ENCODE assay signal across 8 mouse cellular contexts in the genomic region with DNA sequence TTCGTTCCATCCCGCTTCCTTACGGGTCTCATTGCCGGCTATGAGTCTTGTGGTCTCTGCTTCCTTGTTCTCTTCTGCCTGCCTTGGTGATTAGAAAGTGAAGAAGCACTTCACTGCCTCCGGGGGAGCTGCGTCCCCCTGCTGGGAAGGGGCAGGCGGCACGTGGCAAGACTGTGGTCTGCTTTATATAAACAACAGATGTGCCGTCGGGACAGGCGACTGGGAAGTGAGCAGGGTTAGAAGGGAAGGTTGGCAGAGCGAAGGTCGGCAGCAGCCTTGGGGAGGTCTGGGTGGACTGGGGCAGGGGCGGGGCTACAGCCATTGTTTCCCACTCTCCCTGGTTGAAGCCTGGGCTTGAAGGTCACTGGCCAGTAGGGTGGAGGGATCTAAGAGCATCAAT. TPM values are rescaled to one million over a fixed set of nuclear protein-coding genes. Genes with fewer than 3 reads are reported as not detected.
DNase-seq lines count a peak whose midpoint lies in the region; ATAC-seq lines count a peak whose summit lies in the region.

No protein-coding gene starts in this region.

- no peak overlapping the region; the same call in 1 of the 2 replicates for H3K9ac ChIP-seq in limb, embryonic 12.5 days (replicated peaks)

- H3K27me3 ChIP-seq in limb, embryonic 12.5 days = peaks cover 68% of the 10 kb centered on the region

- WGBS in limb, embryonic 12.5 days = 0% methylated on average over 14 of the region's 14 CpGs

- H3K36me3 ChIP-seq in limb, embryonic 12.5 days = peaks cover 11% of the 10 kb centered on the region

- peak; percentile 23 for DNase-seq in adrenal gland, postnatal 10 days
- no peak for DNase-seq in adrenal gland, adult 18-20 months (ENCODE audit: low spot score in 2 of 2)
- peak; percentile 41 for DNase-seq in right cerebral cortex, postnatal 25 days
- DNase-seq in right cerebral cortex, postnatal 4 days = no peak
- DNase-seq in heart, postnatal 4 days = peak; percentile 19
- peak; percentile 69 for DNase-seq in neural tube, embryonic 10.5 days (ENCODE audit: extremely low spot score, low spot score)
- no peak for DNase-seq in urinary bladder, postnatal 10 days (ENCODE audit: low spot score)

- peak overlapping the region; percentile 99 for H3K4me2 ChIP-seq in limb, embryonic 12.5 days

- peaks cover 41% of the 10 kb centered on the region for H3K4me1 ChIP-seq in limb, embryonic 12.5 days (replicated peaks)

- no peak overlapping the region for H3K27ac ChIP-seq in limb, embryonic 12.5 days

- ATAC-seq in limb, embryonic 12.5 days (ENCODE audit: insufficient number of reproducible peaks, insufficient read depth, low FRiP score, low TSS enrichment, low read depth) = no peak

- H3K9me3 ChIP-seq in limb, embryonic 12.5 days = no peaks in the 10 kb centered on the region

- peak overlapping the region; percentile 58 for H3K4me3 ChIP-seq in limb, embryonic 12.5 days (replicated peaks)

RNA-seq across cellular contexts. Expression of a gene that starts 1.6 kb away (rescaled TPM):
- 1 to 10 TPM; 3.1 to 3.5 TPM for total RNA-seq in adrenal gland, postnatal 10 days (2021)
- total RNA-seq in adrenal gland, adult 18-20 months (2021) = 1 to 10 TPM; 2.8 to 3.6 TPM
- under 1 TPM; 0.14 to 0.23 TPM for total RNA-seq in heart, postnatal 4 days (2021)
- polyA plus RNA-seq in limb, embryonic 12.5 days (2016; fragmentation: Nextera tagmentation; extraction: Ambion mirVana) = 1.0 and 1.3 TPM in 2 replicates

RNA-seq across cellular contexts. Expression of a gene that starts 1.6 kb away (rescaled TPM):
- total RNA-seq in adrenal gland, postnatal 10 days (2021) = 1 to 10 TPM; 1.2 to 1.6 TPM
- total RNA-seq in adrenal gland, adult 18-20 months (2021) = 1 to 10 TPM; 1.6 to 2.2 TPM
- under 1 TPM; 0.29 to 0.36 TPM for total RNA-seq in heart, postnatal 4 days (2021)
- 0.87 and 1.9 TPM in 2 replicates for polyA plus RNA-seq in limb, embryonic 12.5 days (2016; fragmentation: Nextera tagmentation; extraction: Ambion mirVana)

RNA-seq across cellular contexts. Expression of a gene that starts 35.7 kb away (rescaled TPM):
- 100 to 1,000 TPM; 153 to 170 TPM for total RNA-seq in adrenal gland, postnatal 10 days (2021)
- total RNA-seq in adrenal gland, adult 18-20 months (2021) = 100 to 1,000 TPM; 159 to 223 TPM
- total RNA-seq in heart, postnatal 4 days (2021) = 100 to 1,000 TPM in 1 of 2 experiments, 10 to 100 TPM in 1; 93.7 to 102 TPM
- polyA plus RNA-seq in limb, embryonic 12.5 days (2016; fragmentation: Nextera tagmentation; extraction: Ambion mirVana) = 193 and 207 TPM in 2 replicates

RNA-seq across cellular contexts. Expression of a gene that starts 52.7 kb away (rescaled TPM):
- total RNA-seq in adrenal gland, postnatal 10 days (2021) = 100 to 1,000 TPM; 118 to 129 TPM
- total RNA-seq in adrenal gland, adult 18-20 months (2021) = 100 to 1,000 TPM; 115 to 119 TPM
- total RNA-seq in heart, postnatal 4 days (2021) = 100 to 1,000 TPM; 104 to 105 TPM
- 289 and 299 TPM in 2 replicates for polyA plus RNA-seq in limb, embryonic 12.5 days (2016; fragmentation: Nextera tagmentation; extraction: Ambion mirVana)

Comparison
In these comparisons a context has a peak if more than half of its experiments do, and no peak if none do; other contexts are left out.
1. DNase-seq: peak in adrenal gland, postnatal 10 days (single experiment), right cerebral cortex, postnatal 25 days (single experiment), heart, postnatal 4 days (single experiment) and neural tube, embryonic 10.5 days (single experiment); none in adrenal gland, adult 18-20 months (0 of 2), right cerebral cortex, postnatal 4 days (single experiment) and urinary bladder, postnatal 10 days (single experiment).